Mouse (Mus musculus): ENCODE data around the gene Chmp3. TPM values are rescaled to one million over a fixed set of nuclear protein-coding genes. Genes with fewer than 3 reads are reported as not detected.

Chmp3 gene
- polyA plus RNA-seq, 1 experiment from 2014 or later, result 34.9 TPM

DNA sequence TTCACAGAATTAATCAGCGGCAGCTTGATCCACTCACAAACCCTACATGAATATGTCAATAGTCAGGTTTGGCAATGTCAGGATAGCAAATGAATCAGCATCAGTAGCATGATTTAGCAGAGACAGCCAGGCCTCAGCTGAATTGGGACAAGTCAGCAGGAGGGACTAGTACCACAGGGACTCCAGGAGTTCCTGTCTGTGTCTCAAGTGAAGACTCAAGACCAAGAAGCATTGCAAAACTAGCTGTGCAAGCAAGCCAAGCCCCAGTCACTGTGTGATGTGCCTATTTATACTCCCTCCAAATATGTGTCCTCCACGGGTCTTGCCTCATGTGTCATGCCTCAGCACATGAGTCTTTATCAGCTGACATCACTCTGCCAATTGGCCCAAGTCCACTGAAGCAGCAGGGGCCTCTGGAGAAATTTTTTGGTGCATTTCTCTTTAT, 11.9 kb downstream of the Chmp3 start:
- peak; percentile 63 for ATAC-seq

DNA sequence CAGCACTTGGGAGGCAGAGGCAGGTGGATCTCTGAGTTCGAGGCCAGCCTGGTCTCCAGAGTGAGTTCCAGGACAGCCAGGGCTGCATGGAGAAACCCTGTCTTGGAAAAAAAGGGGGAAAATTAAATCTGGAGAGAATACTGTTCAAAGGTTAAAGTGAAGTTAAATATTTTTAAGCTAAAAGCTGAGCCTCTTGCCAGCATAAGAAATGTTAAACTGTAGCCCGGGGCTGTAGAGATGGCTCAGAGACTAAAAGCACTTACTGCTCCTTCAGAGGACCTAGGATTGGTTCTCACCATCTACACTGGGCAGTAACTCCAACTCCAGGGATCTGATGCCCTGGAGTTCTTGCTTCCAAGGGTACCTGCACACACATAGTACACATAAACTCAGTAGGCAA, 13.2 kb downstream of the Chmp3 start:
- H3K4me1 ChIP-seq (ENCODE audit: insufficient read depth), result no peaks in the 10 kb centered on the region
- no peak overlapping the region for H3K4me3 ChIP-seq (ENCODE audit: low read depth, low read length)
- ATAC-seq (no peak), DNase-seq (no peak)
- H3K4me2 ChIP-seq (ENCODE audit: low read depth, low read length), result no peak overlapping the region
- H3K9ac ChIP-seq (replicated peaks), result no peak overlapping the region
- H3K9me3 ChIP-seq (ENCODE audit: low read length), result no peaks in the 10 kb centered on the region
- no peaks in the 10 kb centered on the region for H3K27me3 ChIP-seq (ENCODE audit: insufficient read depth, low read length)
- H3K27ac ChIP-seq (ENCODE audit: low read depth), result no peak overlapping the region
- TF ChIP-seq CTCF (IDR thresholded peaks at IDR 0.05; ENCODE audit: low read depth) (no peak), EP300 (IDR thresholded peaks at IDR 0.05; ENCODE audit: low read depth) (no peak)
- 91% methylated on average over 2 of the region's 2 CpGs for WGBS (ENCODE audit: insufficient replicate concordance)
- 0 out of 2 replicates have a peak, but pooled peaks cover 3% of the 10 kb centered on the region for H3K36me3 ChIP-seq (replicated peaks; ENCODE audit: insufficient read depth, low read length)

More for the DNA sequence above, 11.9 kb downstream of the Chmp3 start:
- TF ChIP-seq CTCF (IDR thresholded peaks at IDR 0.05; ENCODE audit: low read depth) (no peak), EP300 (IDR thresholded peaks at IDR 0.05; ENCODE audit: low read depth) (no peak)
- Histone ChIP-seq H3K9ac (replicated peaks) (no peak overlapping the region), H3K27ac (ENCODE audit: low read depth) (no peak overlapping the region), H3K4me1 (ENCODE audit: insufficient read depth) (no peaks in the 10 kb centered on the region), H3K27me3 (ENCODE audit: insufficient read depth, low read length) (no peaks in the 10 kb centered on the region), H3K4me3 (ENCODE audit: low read depth, low read length) (no peak overlapping the region), H3K4me2 (ENCODE audit: low read depth, low read length) (no peak overlapping the region), H3K36me3 (replicated peaks; ENCODE audit: insufficient read depth, low read length) (0 out of 2 replicates have a peak, but pooled peaks cover 3% of the 10 kb centered on the region), H3K9me3 (ENCODE audit: low read length) (no peaks in the 10 kb centered on the region)
- no peak for DNase-seq
- WGBS (ENCODE audit: insufficient replicate concordance), result 57% methylated on average over 2 of the region's 2 CpGs

DNA sequence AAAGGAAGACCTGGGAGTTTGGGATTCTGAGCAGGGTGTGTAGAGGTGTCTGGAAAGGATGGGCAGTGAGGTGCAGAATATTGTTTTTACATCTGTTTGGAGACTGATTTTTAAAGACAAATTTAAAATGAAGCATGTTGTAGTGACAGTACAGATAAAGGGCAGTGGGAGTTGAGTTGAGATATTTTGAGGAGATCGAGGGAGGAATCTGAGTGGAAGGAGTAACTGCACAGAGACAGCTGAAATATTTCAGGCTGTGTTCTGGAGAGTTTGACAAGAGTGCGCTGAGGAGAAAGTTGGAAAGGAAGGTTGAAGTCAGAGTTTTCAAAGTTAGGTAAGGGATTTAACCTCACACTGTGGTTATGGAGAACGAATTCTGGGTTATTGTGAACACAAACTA, 25.0 kb downstream of the Chmp3 start:
- no peaks in the 10 kb centered on the region for H3K27me3 ChIP-seq (ENCODE audit: insufficient read depth, low read length)
- H3K9me3 ChIP-seq (ENCODE audit: low read length), result no peaks in the 10 kb centered on the region
- no peak overlapping the region for H3K27ac ChIP-seq (ENCODE audit: low read depth)
- 82% methylated on average over 3 of the region's 3 CpGs for WGBS (ENCODE audit: insufficient replicate concordance)
- H3K36me3 ChIP-seq (replicated peaks; ENCODE audit: insufficient read depth, low read length), result peaks cover 18% of the 10 kb centered on the region
- TF ChIP-seq CTCF (IDR thresholded peaks at IDR 0.05; ENCODE audit: low read depth), result no peak
- TF ChIP-seq EP300 (IDR thresholded peaks at IDR 0.05; ENCODE audit: low read depth), result no peak
- ATAC-seq, result no peak
- no peak overlapping the region for H3K9ac ChIP-seq (replicated peaks)
- H3K4me3 ChIP-seq (ENCODE audit: low read depth, low read length), result no peak overlapping the region
- DNase-seq, result no peak
- no peak overlapping the region for H3K4me2 ChIP-seq (ENCODE audit: low read depth, low read length)
- no peaks in the 10 kb centered on the region for H3K4me1 ChIP-seq (ENCODE audit: insufficient read depth)

DNA sequence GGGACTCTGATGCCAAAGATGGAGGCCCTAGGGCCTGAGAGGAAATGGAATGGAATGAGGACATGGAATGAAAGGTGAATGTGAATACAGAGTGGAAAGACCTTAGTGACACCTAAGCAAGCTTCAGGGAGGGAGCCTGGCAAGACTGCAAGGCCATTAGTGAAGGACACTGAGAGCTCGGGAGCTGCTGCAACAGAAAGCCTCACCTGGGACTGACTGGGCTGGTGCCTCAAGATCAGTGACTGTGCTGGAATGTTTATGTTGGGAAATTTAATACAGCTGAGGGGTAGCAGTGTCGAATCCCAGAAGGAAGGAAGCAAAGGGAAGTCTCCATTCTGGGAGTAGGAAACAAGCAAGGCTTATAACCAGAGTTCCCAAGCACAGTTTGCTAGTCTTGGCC, 25.4 kb downstream of the Chmp3 start:
- ATAC-seq (no peak), DNase-seq (no peak)
- Histone ChIP-seq H3K9me3 (ENCODE audit: low read length) (no peaks in the 10 kb centered on the region), H3K9ac (replicated peaks) (no peak overlapping the region), H3K36me3 (replicated peaks; ENCODE audit: insufficient read depth, low read length) (peaks cover 19% of the 10 kb centered on the region), H3K4me1 (ENCODE audit: insufficient read depth) (no peaks in the 10 kb centered on the region), H3K27me3 (ENCODE audit: insufficient read depth, low read length) (no peaks in the 10 kb centered on the region), H3K27ac (ENCODE audit: low read depth) (no peak overlapping the region), H3K4me2 (ENCODE audit: low read depth, low read length) (no peak overlapping the region), H3K4me3 (ENCODE audit: low read depth, low read length) (no peak overlapping the region)
- TF ChIP-seq CTCF (IDR thresholded peaks at IDR 0.05; ENCODE audit: low read depth), result no peak
- no peak for TF ChIP-seq EP300 (IDR thresholded peaks at IDR 0.05; ENCODE audit: low read depth)
- 67% methylated on average over 2 of the region's 2 CpGs for WGBS (ENCODE audit: insufficient replicate concordance)

DNA sequence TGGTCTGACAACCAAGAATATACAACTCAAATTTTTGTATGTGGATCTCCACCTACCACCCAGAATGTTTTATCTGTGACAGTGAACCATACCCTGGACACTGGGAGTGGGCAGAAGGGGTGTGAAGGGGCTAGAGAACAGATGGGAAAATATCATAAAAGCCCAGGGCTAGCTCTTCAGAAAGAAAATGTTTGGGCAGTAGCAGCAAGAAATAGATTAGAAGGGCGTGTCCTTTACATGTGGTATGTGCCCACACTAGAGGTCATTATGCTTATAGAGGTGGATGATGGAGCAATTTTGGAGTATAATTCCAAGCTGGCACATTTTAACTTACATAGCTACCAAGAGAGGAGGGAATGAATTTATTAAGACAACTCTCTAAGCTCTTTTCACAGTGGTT, 31.8 kb downstream of the Chmp3 start:
- no peak for DNase-seq
- Histone ChIP-seq H3K4me2 (ENCODE audit: low read depth, low read length) (no peak overlapping the region), H3K27ac (ENCODE audit: low read depth) (no peak overlapping the region)

DNA sequence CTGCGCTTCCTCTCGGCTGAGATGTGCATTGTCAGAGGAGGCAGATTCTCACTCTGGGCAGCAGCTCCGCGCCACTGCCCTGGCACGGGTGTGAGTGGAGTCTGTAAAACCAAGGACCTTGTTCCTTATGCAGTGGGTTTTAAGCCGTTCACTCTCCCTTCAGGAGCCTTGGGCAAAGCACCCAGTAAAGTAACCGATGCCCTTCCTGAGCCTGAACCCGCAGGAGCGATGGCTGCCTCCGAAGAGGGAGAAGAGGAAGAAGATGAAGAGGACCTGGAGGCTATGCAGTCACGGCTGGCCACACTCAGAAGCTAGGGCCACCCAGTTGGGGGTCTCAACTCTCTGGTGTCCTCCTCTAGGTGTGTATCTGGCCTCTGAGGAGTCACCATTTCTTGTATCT, 35.9 kb downstream of the Chmp3 start:
- Histone ChIP-seq H3K27me3 (ENCODE audit: insufficient read depth, low read length) (no peaks in the 10 kb centered on the region), H3K4me2 (ENCODE audit: low read depth, low read length) (no peak overlapping the region), H3K9me3 (ENCODE audit: low read length) (no peaks in the 10 kb centered on the region), H3K4me1 (ENCODE audit: insufficient read depth) (no peaks in the 10 kb centered on the region), H3K4me3 (ENCODE audit: low read depth, low read length) (no peak overlapping the region), H3K27ac (ENCODE audit: low read depth) (no peak overlapping the region), H3K36me3 (replicated peaks; ENCODE audit: insufficient read depth, low read length) (peaks cover 39% of the 10 kb centered on the region), H3K9ac (replicated peaks) (no peak overlapping the region)
- DNase-seq, result no peak
- WGBS (ENCODE audit: insufficient replicate concordance), result 93% methylated on average over 11 of the region's 11 CpGs
- TF ChIP-seq EP300 (IDR thresholded peaks at IDR 0.05; ENCODE audit: low read depth), result no peak
- no peak for TF ChIP-seq CTCF (IDR thresholded peaks at IDR 0.05; ENCODE audit: low read depth)
- no peak for ATAC-seq

More for the DNA sequence above, 31.8 kb downstream of the Chmp3 start:
- Histone ChIP-seq H3K9me3 (ENCODE audit: low read length) (no peaks in the 10 kb centered on the region), H3K9ac (replicated peaks) (no peak overlapping the region), H3K4me3 (ENCODE audit: low read depth, low read length) (no peak overlapping the region), H3K4me1 (ENCODE audit: insufficient read depth) (no peaks in the 10 kb centered on the region), H3K27me3 (ENCODE audit: insufficient read depth, low read length) (no peaks in the 10 kb centered on the region), H3K36me3 (replicated peaks; ENCODE audit: insufficient read depth, low read length) (peaks cover 44% of the 10 kb centered on the region)
- no peak for ATAC-seq
- no peak for TF ChIP-seq EP300 (IDR thresholded peaks at IDR 0.05; ENCODE audit: low read depth)
- WGBS (ENCODE audit: insufficient replicate concordance), result 78% methylated on average over 1 of the region's 1 CpGs

DNA sequence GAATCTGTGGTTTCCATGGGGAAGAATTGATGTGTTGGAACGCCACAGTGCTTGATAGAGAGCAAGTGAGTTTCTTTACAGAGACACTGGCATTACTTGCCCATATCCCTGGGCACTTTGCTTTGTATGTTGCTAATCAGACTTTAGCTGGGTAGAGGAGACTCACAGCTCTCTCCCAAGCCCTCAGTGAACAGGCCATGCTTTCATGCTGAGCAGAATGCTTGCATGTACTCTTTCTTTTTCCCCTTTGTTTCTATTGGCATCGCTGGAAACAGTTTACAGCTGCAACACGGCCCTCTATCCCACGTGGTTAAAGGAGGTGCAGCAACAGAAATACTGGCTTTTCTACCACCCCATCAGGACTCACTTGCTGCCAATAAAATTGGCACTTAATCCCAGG, 39.6 kb downstream of the Chmp3 start:
- Histone ChIP-seq H3K9me3 (ENCODE audit: low read length) (no peaks in the 10 kb centered on the region), H3K27me3 (ENCODE audit: insufficient read depth, low read length) (no peaks in the 10 kb centered on the region), H3K4me1 (ENCODE audit: insufficient read depth) (no peaks in the 10 kb centered on the region), H3K4me2 (ENCODE audit: low read depth, low read length) (no peak overlapping the region), H3K9ac (replicated peaks) (no peak overlapping the region), H3K36me3 (replicated peaks; ENCODE audit: insufficient read depth, low read length) (peaks cover 37% of the 10 kb centered on the region), H3K4me3 (ENCODE audit: low read depth, low read length) (no peak overlapping the region), H3K27ac (ENCODE audit: low read depth) (no peak overlapping the region)
- no peak for DNase-seq
- ATAC-seq, result no peak
- TF ChIP-seq CTCF (IDR thresholded peaks at IDR 0.05; ENCODE audit: low read depth), result no peak
- TF ChIP-seq EP300 (IDR thresholded peaks at IDR 0.05; ENCODE audit: low read depth), result no peak
- 80% methylated on average over 4 of the region's 4 CpGs for WGBS (ENCODE audit: insufficient replicate concordance)
